13 mouse cellular contexts compared by ENCODE assay signal in the genomic region with DNA sequence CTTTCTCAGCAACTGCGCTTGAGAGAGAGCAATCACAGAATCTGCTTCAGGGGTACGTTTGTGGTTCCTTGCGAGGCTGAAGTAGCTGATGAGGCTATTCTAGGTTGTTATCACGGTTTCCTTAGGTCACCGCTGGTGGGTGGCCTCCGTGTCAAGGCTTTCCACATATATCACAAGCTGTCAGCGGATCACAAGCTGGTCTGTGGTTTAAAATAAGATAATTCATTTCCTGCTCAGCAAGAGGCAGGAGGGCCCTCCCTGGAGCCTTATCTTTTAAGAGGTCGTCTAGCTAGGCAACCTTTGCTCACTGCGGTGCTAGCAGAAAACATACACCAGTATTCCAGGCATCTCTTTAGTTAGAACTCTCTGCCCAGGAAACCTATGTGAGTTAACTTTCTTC. TPM values are rescaled to one million over a fixed set of nuclear protein-coding genes. Genes with fewer than 3 reads are reported as not detected.
DNase-seq lines count a peak whose midpoint lies in the region; ATAC-seq lines count a peak whose summit lies in the region.
"Had no signal": no experiment of that assay in that cellular context is flagged by ENCODE, and none has a peak within 500 bp of the region (broad histone marks: within the 10 kb centered on the region; RNA-seq: fewer than 3 reads in every experiment).

No protein-coding gene starts in this region.

- no peaks in the 10 kb centered on the region for H3K27me3 ChIP-seq in embryonic facial prominence, embryonic 14.5 days (replicated peaks; ENCODE audit: control insufficient read depth, insufficient read depth, low read length)
- no peaks in the 10 kb centered on the region for H3K27me3 ChIP-seq in embryonic facial prominence, embryonic 10.5 days (replicated peaks; ENCODE audit: low read depth, poor library complexity, severe bottlenecking)
- no peaks in the 10 kb centered on the region for H3K27me3 ChIP-seq in liver, embryonic 16.5 days (ENCODE audit: control insufficient read depth, insufficient read depth, low read depth, low read length)
- H3K27me3 ChIP-seq: limb, embryonic 13.5 days; midbrain, embryonic 13.5 days; neural tube, embryonic 15.5 days had no signal

- no peaks in the 10 kb centered on the region for H3K36me3 ChIP-seq in embryonic facial prominence, embryonic 14.5 days (ENCODE audit: control insufficient read depth, insufficient read depth, low read length)
- no peaks in the 10 kb centered on the region for H3K36me3 ChIP-seq in embryonic facial prominence, embryonic 10.5 days (replicated peaks)
- H3K36me3 ChIP-seq in liver, embryonic 16.5 days (ENCODE audit: control insufficient read depth, insufficient read depth) = no peaks in the 10 kb centered on the region
- H3K36me3 ChIP-seq: forebrain, embryonic 10.5 days; limb, embryonic 13.5 days; midbrain, embryonic 13.5 days; neural tube, embryonic 15.5 days had no signal

- no peaks in the 10 kb centered on the region for H3K9me3 ChIP-seq in embryonic facial prominence, embryonic 14.5 days (ENCODE audit: control insufficient read depth, low read length)
- no peaks in the 10 kb centered on the region for H3K9me3 ChIP-seq in embryonic facial prominence, embryonic 10.5 days
- no peaks in the 10 kb centered on the region for H3K9me3 ChIP-seq in liver, embryonic 16.5 days (replicated peaks; ENCODE audit: control insufficient read depth, low read length)
- H3K9me3 ChIP-seq: forebrain, embryonic 10.5 days; limb, embryonic 13.5 days; midbrain, embryonic 13.5 days; neural tube, embryonic 15.5 days had no signal

- no peak overlapping the region for H3K9ac ChIP-seq in embryonic facial prominence, embryonic 14.5 days (ENCODE audit: low read depth, low read length)
- H3K9ac ChIP-seq in liver, embryonic 16.5 days (ENCODE audit: low read depth, low read length) = no peak overlapping the region
- H3K9ac ChIP-seq: limb, embryonic 13.5 days; midbrain, embryonic 13.5 days; neural tube, embryonic 15.5 days had no signal

- 64% methylated on average over 9 of the region's 9 CpGs for WGBS in embryonic facial prominence, embryonic 14.5 days
- WGBS in embryonic facial prominence, embryonic 10.5 days = 74% methylated on average over 9 of the region's 9 CpGs
- 7% methylated on average over 9 of the region's 9 CpGs for WGBS in liver, embryonic 16.5 days (ENCODE audit: insufficient replicate concordance)

- peak; percentile 2 for DNase-seq in embryonic facial prominence, embryonic 14.5 days (ENCODE audit: low spot score)
- no peak for DNase-seq in embryonic facial prominence, embryonic 10.5 days (ENCODE audit: low spot score)
- DNase-seq in 416B (ENCODE audit: low read depth) = peak; percentile 79
- DNase-seq in embryo, embryonic 11 days = peak; percentile 9
- no peak for DNase-seq in Muller cell, postnatal 12 days (ENCODE audit: inconsistent ontology term)
- DNase-seq in cerebellum, adult 18-20 months = no peak
- DNase-seq: cerebellum, postnatal 25 days had no signal

- H3K27ac ChIP-seq in embryonic facial prominence, embryonic 14.5 days (replicated peaks; ENCODE audit: low read depth, low read length) = no peak overlapping the region
- no peak overlapping the region for H3K27ac ChIP-seq in embryonic facial prominence, embryonic 10.5 days (replicated peaks)
- no peak overlapping the region; the same call in 1 of the 2 replicates for H3K27ac ChIP-seq in liver, embryonic 16.5 days (ENCODE audit: low read length)
- H3K27ac ChIP-seq: forebrain, embryonic 10.5 days; limb, embryonic 13.5 days; midbrain, embryonic 13.5 days; neural tube, embryonic 15.5 days had no signal

- ATAC-seq in embryonic facial prominence, embryonic 14.5 days (ENCODE audit: low read depth) = no peak
- ATAC-seq in liver, embryonic 16.5 days (ENCODE audit: low read depth) = peak; percentile 71
- no peak for ATAC-seq in erythroid progenitor cell, adult 5-6 weeks (replicated peaks; ENCODE audit: low FRiP score, poor library complexity, severe bottlenecking)
- ATAC-seq: midbrain, embryonic 13.5 days had no signal

- no peaks in the 10 kb centered on the region for H3K4me1 ChIP-seq in embryonic facial prominence, embryonic 14.5 days (ENCODE audit: control insufficient read depth, insufficient read depth, low read length)
- H3K4me1 ChIP-seq in embryonic facial prominence, embryonic 10.5 days = no peaks in the 10 kb centered on the region
- no peaks in the 10 kb centered on the region for H3K4me1 ChIP-seq in liver, embryonic 16.5 days (ENCODE audit: control insufficient read depth, low read depth, low read length)
- H3K4me1 ChIP-seq: forebrain, embryonic 10.5 days; limb, embryonic 13.5 days; midbrain, embryonic 13.5 days; neural tube, embryonic 15.5 days had no signal

- H3K4me2 ChIP-seq in embryonic facial prominence, embryonic 14.5 days (ENCODE audit: low read depth, low read length) = no peak overlapping the region
- no peak overlapping the region for H3K4me2 ChIP-seq in liver, embryonic 16.5 days (ENCODE audit: low read depth, low read length)
- H3K4me2 ChIP-seq: limb, embryonic 13.5 days; midbrain, embryonic 13.5 days; neural tube, embryonic 15.5 days had no signal

- no peak overlapping the region for H3K4me3 ChIP-seq in embryonic facial prominence, embryonic 14.5 days (ENCODE audit: low read depth, low read length)
- no peak overlapping the region for H3K4me3 ChIP-seq in embryonic facial prominence, embryonic 10.5 days
- H3K4me3 ChIP-seq in liver, embryonic 16.5 days (ENCODE audit: low read depth, low read length) = no peak overlapping the region
- H3K4me3 ChIP-seq: forebrain, embryonic 10.5 days; limb, embryonic 13.5 days; midbrain, embryonic 13.5 days; neural tube, embryonic 15.5 days had no signal

RNA-seq across cellular contexts. Expression of a gene that starts 17.2 kb away (rescaled TPM):
- 0.31 and 0.33 TPM in 2 replicates for polyA plus RNA-seq in embryonic facial prominence, embryonic 14.5 days (2014; fragmentation: Nextera tagmentation; extraction: Ambion mirVana)
- polyA plus RNA-seq in embryonic facial prominence, embryonic 10.5 days (2016; fragmentation: Nextera tagmentation; extraction: Ambion mirVana) = 0.26 and 0.35 TPM in 2 replicates
- polyA plus RNA-seq in liver, embryonic 16.5 days (2015; fragmentation: Nextera tagmentation; extraction: Ambion mirVana) = 24.2 and 25.4 TPM in 2 replicates
- 0.84 and 20.2 TPM in 2 replicates for total RNA-seq in erythroid progenitor cell, adult 5-6 weeks (2015; ENCODE audit: low replicate concordance)
- total RNA-seq in erythroid progenitor cell, adult 5-6 weeks (2017; ENCODE audit: low replicate concordance) = 0.15 and 1.4 TPM in 2 replicates

Comparison
In these comparisons a context has a peak if more than half of its experiments do, and no peak if none do; other contexts are left out.
1. DNase-seq: peak in embryonic facial prominence, embryonic 14.5 days (single experiment), 416B (single experiment) and embryo, embryonic 11 days (single experiment); none in embryonic facial prominence, embryonic 10.5 days (single experiment), Muller cell, postnatal 12 days (single experiment) and cerebellum, adult 18-20 months (0 of 2).
2. RNA of a gene that starts 17.2 kb away (polyA plus RNA-seq): 24.2 to 25.4 TPM in liver, embryonic 16.5 days; 0.31 to 0.33 TPM in embryonic facial prominence, embryonic 14.5 days and 0.26 to 0.35 TPM in embryonic facial prominence, embryonic 10.5 days; every median in the first group is over 10 times any median in the second.